Mouse (Mus musculus) liver, embryonic 12.5 days (tissue): ENCODE measurements around the gene Npw. TPM values are rescaled to one million over a fixed set of nuclear protein-coding genes. Genes with fewer than 3 reads are reported as not detected.
A peak's percentile ranks its signal among the peaks of the same experiment; 100 is the strongest.
"Not testable (repeated sequence)": the region's sequence is repeated elsewhere in the genome, so short reads cannot be mapped to it uniquely, and the experiment has no call there.

Source experiments
- ATAC-seq: fragments of 200-750 bp; cut with Nextera tagmentation; 2 replicates; pipeline ENCODE4 v1.8.0; 2017; ENCODE audit warnings: moderate number of reproducible peaks, mild to moderate bottlenecking, moderate library complexity
- H3K27ac ChIP-seq: fragments of 300-500 bp; sonication (generic); 2 replicates; pipeline ENCODE4 v1.5.1; 2016; ENCODE audit warnings: mild to moderate bottlenecking
- H3K27me3 ChIP-seq: fragments of 300-500 bp; sonication (generic); replicated peaks from 2 replicates; pipeline ENCODE4 v1.6.1; 2016; ENCODE audit warnings: mild to moderate bottlenecking, moderate library complexity
- H3K36me3 ChIP-seq: fragments of 300-500 bp; sonication (generic); 2 replicates; pipeline ENCODE4 v1.6.1; 2016; ENCODE audit warnings: mild to moderate bottlenecking, moderate library complexity
- H3K4me1 ChIP-seq: fragments of 300-500 bp; sonication (generic); 2 replicates; pipeline ENCODE4 v1.6.1; 2016
- H3K4me2 ChIP-seq: fragments of 300-500 bp; sonication (generic); 2 replicates; pipeline ENCODE4 v1.6.1; 2016; ENCODE audit warnings: mild to moderate bottlenecking, moderate library complexity
- H3K4me3 ChIP-seq: fragments of 300-500 bp; sonication (generic); 2 replicates; pipeline ENCODE4 v1.5.1; 2016; ENCODE audit warnings: mild to moderate bottlenecking, moderate library complexity
- H3K9ac ChIP-seq: fragments of 300-500 bp; sonication (generic); 2 replicates; pipeline ENCODE4 v1.6.1; 2016; ENCODE audit warnings: mild to moderate bottlenecking, moderate library complexity
- H3K9me3 ChIP-seq: fragments of 300-500 bp; sonication (generic); replicated peaks from 2 replicates; pipeline ENCODE4 v1.6.1; 2016; ENCODE audit warnings: mild to moderate bottlenecking, moderate library complexity
- WGBS: fragments of 180-500 bp; shearing (Covaris S2); methylation state at CpG from one replicate; pipeline ENCODE4 v1.1.7; 2016; ENCODE audit not compliant: insufficient replicate concordance; 5-methylcytosine and 5-hydroxymethylcytosine counted together
- polyA plus RNA-seq: library from polyadenylated mRNA; unstranded; fragments of >200 nt; fragmentation: Nextera tagmentation; extraction: Ambion mirVana; gene quantifications from 2 replicates; pipeline ENCODE4 v1.2.1, GENCODE M21; 2016

The Npw gene
- polyA plus RNA-seq, 1 experiment from 2014 or later, result 0.33 TPM

- WGBS, result 8% methylated on average over 8 of the region's 8 CpGs
- H3K4me3 ChIP-seq, result peak overlapping the region; percentile 88
Measured at GRCm38 (mm10) chr17:24670246-24670844, 12.1 kb upstream of the Npw start.

DNA sequence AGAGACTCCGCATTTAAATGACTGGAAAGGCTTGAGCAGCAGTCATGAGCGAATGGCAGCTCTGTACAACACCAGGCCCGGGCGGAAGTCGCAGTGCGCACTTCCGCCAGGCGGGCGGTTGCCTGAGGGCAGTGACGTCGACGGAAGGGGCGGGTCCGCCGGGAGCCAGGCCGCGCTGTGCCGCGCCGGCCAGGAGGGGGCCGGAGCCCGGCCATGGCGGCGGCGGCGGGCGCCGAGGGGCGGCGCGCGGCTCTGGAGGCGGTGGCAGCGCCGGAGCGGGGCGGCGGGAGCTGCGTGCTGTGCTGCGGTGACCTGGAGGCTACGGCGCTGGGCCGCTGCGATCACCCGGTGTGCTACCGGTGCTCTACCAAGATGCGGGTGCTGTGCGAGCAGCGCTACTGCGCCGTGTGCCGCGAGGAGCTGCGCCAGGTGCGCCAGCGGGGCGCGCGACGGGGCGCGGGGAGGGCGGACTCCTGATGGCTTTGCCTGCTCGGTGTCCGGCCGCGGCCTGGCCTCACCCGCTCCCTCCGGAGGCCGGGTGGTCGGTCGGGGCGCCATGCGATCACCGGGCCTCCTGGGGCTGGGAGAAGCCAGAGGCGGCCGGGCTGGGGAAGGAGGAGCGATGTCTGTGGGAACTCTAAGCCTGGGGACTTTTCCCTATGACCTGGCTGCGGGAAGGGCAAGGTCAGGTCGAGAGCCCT, 11.4 kb upstream of the Npw start, which contains the start of gene Zfp598:
Zfp598 (plus strand) TSS at position 143 of the 701 bp plus-strand sequence.
- peak within 1 kb of the TSS; percentile 88 for H3K4me3 ChIP-seq
- H3K4me2 ChIP-seq, result peak within 1 kb of the TSS; percentile 90
- H3K27ac ChIP-seq, result peak within 1 kb of the TSS; percentile 90
- ATAC-seq, result peak; percentile 99
- under 1% methylated on average over 63 of the region's 80 CpGs for WGBS
- H3K9ac ChIP-seq, result peak within 1 kb of the TSS; percentile 95
- peaks cover 55% of the 10 kb centered on the region for H3K4me1 ChIP-seq
- H3K27me3 ChIP-seq, result no peaks in the 10 kb centered on the region
- no peaks in the 10 kb centered on the region for H3K9me3 ChIP-seq
- H3K36me3 ChIP-seq, result peaks cover 15% of the 10 kb centered on the region

More at GRCm38 (mm10) chr17:24670246-24670844, 12.1 kb upstream of the Npw start:
- ATAC-seq, result no peak
- Histone ChIP-seq H3K9me3 (no peaks in the 10 kb centered on the region), H3K9ac (peak overlapping the region; percentile 95), H3K27me3 (no peaks in the 10 kb centered on the region), H3K36me3 (peaks cover 15% of the 10 kb centered on the region), H3K27ac (peak overlapping the region; percentile 90), H3K4me1 (peaks cover 58% of the 10 kb centered on the region), H3K4me2 (peak overlapping the region; percentile 90)

DNA sequence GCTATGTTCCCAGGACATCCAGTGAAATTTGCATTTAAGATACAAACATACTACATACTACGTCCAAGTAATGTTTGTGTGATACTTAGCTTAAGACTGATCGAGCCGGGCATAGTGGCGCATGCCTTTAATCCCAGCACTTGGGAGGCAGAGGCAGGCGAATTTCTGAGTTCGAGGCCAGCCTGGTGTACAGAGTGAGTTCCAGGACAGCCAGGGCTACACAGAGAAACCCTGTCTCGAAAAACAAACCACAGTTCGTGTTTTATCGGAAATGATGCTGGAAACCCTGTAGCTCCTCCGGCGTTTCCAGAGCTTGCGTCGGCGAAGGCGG, 10.9 kb upstream of the Npw start:
- peak overlapping the region; percentile 88 for H3K4me3 ChIP-seq
- 4% methylated on average over 15 of the region's 15 CpGs for WGBS
- not testable (repeated sequence) for H3K27me3 ChIP-seq, H3K9me3 ChIP-seq
- H3K4me1 ChIP-seq, result peaks cover 49% of the 10 kb centered on the region
- peak overlapping the region; percentile 95 for H3K9ac ChIP-seq
- H3K36me3 ChIP-seq, result peaks cover 15% of the 10 kb centered on the region
- H3K4me2 ChIP-seq, result peak overlapping the region; percentile 90
- ATAC-seq, result peak; percentile 21; the same call in 1 of the 2 replicates
- peak overlapping the region; percentile 90 for H3K27ac ChIP-seq

GRCm38 (mm10) chr17:24667416-24667815, 9.2 kb upstream of the Npw start:
- H3K27me3 ChIP-seq, result peaks cover 10% of the 10 kb centered on the region; the same call in 1 of the 2 replicates
- no peak overlapping the region for H3K4me3 ChIP-seq
- no peak overlapping the region for H3K27ac ChIP-seq
- H3K9me3 ChIP-seq, result no peaks in the 10 kb centered on the region
- peaks cover 32% of the 10 kb centered on the region for H3K4me1 ChIP-seq
- H3K36me3 ChIP-seq, result no peaks in the 10 kb centered on the region
- 30% methylated on average over 6 of the region's 6 CpGs for WGBS
- no peak overlapping the region for H3K4me2 ChIP-seq
- no peak overlapping the region for H3K9ac ChIP-seq
- no peak for ATAC-seq

DNA sequence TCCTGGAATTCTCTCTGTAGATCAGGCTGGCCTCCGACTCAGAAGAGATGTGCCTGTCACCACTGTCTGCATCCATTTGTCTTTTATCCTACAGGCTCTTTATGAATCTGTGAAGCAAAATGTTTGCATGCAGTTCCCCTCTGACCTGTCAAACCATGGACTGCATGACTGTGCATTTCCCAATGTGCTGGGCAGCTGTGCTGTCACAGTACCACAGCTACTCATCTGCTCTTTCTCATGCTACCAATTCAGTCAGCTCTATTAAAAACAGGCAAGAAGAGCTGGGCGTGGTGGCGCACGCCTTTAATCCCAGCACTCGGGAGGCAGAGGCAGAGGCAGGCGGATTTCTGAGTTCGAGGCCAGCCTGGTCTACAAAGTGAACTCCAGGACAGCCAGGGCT, 8.8 kb upstream of the Npw start:
- H3K9me3 ChIP-seq, H3K9ac ChIP-seq, ATAC-seq, H3K27ac ChIP-seq, H3K4me3 ChIP-seq, H3K4me2 ChIP-seq, H3K36me3 ChIP-seq: not testable (repeated sequence)
- 53% methylated on average over 7 of the region's 7 CpGs for WGBS
- H3K27me3 ChIP-seq, result peaks cover 14% of the 10 kb centered on the region
- H3K4me1 ChIP-seq, result peaks cover 28% of the 10 kb centered on the region

DNA sequence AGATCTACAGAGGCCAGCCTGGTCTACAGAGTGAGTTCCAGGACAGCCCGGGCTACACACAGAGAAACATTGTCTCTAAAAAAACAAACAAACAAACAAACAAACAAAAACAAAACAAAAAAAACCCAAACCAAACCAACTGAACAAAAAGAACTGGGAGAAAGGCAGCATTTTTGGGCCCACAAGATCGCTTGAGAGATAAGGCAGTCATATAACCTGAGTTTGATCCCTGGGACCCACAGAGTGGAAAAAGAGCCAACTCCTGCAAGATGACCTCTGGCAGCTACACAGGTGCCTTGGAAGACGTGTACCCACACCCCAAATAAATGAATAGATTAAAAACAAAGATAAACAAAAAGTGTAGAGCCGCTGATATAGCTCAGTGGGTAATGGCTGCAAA, 3.3 kb downstream of the Npw start:
- H3K27ac ChIP-seq, result no peak overlapping the region
- H3K4me2 ChIP-seq, result no peak overlapping the region
- no peak overlapping the region for H3K4me3 ChIP-seq
- peaks cover 19% of the 10 kb centered on the region for H3K4me1 ChIP-seq
- no peaks in the 10 kb centered on the region for H3K36me3 ChIP-seq
- ATAC-seq, result no peak
- no peak overlapping the region for H3K9ac ChIP-seq
- WGBS, result 57% methylated on average over 4 of the region's 4 CpGs
- no peaks in the 10 kb centered on the region for H3K9me3 ChIP-seq
- peaks cover 82% of the 10 kb centered on the region for H3K27me3 ChIP-seq

DNA sequence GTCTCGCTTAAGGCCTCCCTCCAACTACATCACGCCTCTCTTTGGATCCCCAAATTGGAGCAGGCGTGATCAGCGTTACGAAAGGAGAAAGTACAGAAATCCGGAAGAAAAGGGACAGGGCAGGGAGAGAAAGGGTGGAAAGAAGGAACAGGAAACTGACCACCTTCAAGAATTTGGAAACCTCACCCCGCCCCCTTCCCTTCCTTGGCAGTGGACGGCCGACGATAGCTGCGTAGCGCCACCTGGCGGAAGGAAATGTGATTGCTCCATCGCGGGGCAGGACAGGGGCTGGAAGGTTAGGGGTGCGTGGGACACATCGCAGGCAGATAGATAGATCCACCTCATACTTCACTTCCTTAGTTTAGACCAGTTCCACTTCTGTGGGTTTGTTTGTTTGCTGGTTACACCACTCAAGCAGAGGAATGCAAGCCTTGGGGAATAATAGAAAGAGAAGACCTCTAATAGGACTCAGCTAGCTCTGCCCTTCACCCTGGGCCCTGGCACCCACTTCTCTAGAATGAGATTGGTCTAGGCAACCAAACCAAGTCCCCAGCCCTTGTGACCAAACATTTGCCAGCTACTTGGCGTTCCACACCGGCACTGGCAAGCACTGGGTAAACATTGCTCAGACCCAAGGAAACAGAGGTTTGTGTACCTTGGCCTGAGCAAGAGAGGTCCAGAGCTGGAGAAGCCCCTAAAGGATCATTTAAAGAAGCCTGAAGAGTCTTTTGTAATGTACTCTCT, 4.1 kb downstream of the Npw start:
- H3K9ac ChIP-seq, result peak overlapping the region; percentile 9; the same call in 1 of the 2 replicates

GRCm38 (mm10) chr17:24651835-24652234, 6.4 kb downstream of the Npw start:
- Histone ChIP-seq H3K4me3 (no peak overlapping the region), H3K9me3 (no peaks in the 10 kb centered on the region), H3K27me3 (peaks cover 82% of the 10 kb centered on the region), H3K4me1 (peaks cover 22% of the 10 kb centered on the region), H3K36me3 (no peaks in the 10 kb centered on the region), H3K27ac (no peak overlapping the region), H3K9ac (no peak overlapping the region), H3K4me2 (no peak overlapping the region)
- 43% methylated on average over 3 of the region's 3 CpGs for WGBS
- ATAC-seq, result no peak

More for the DNA sequence above, 4.1 kb downstream of the Npw start:
- Histone ChIP-seq H3K4me2 (peak overlapping the region; percentile 55), H3K4me3 (peak overlapping the region; percentile 22), H3K4me1 (peaks cover 26% of the 10 kb centered on the region), H3K27me3 (peaks cover 82% of the 10 kb centered on the region), H3K9me3 (no peaks in the 10 kb centered on the region), H3K27ac (no peak overlapping the region), H3K36me3 (no peaks in the 10 kb centered on the region)
- ATAC-seq, result peak; percentile 47; the same call in 1 of the 2 replicates
- 4% methylated on average over 19 of the region's 19 CpGs for WGBS

GRCm38 (mm10) chr17:24650766-24651165, 7.5 kb downstream of the Npw start:
- Histone ChIP-seq H3K27me3 (peaks cover 73% of the 10 kb centered on the region), H3K4me1 (peaks cover 26% of the 10 kb centered on the region), H3K9ac (no peak overlapping the region), H3K9me3 (no peaks in the 10 kb centered on the region), H3K4me3 (no peak overlapping the region), H3K27ac (no peak overlapping the region), H3K36me3 (no peaks in the 10 kb centered on the region), H3K4me2 (peak overlapping the region; percentile 80; the same call in 1 of the 2 replicates)
- no peak for ATAC-seq
- 71% methylated on average over 4 of the region's 4 CpGs for WGBS

GRCm38 (mm10) chr17:24650070-24650616, 8.1 kb downstream of the Npw start, which contains the start of gene Slc9a3r2:
TSS of gene Slc9a3r2 (minus strand) at chr17:24650327.
- Histone ChIP-seq H3K4me3 (peak within 1 kb of the TSS; percentile 60), H3K27me3 (peaks cover 69% of the 10 kb centered on the region), H3K4me2 (peak within 1 kb of the TSS; percentile 80), H3K36me3 (no peaks in the 10 kb centered on the region), H3K9ac (peak within 1 kb of the TSS; percentile 61), H3K9me3 (no peaks in the 10 kb centered on the region), H3K4me1 (peaks cover 32% of the 10 kb centered on the region), H3K27ac (peak within 1 kb of the TSS; percentile 43; the same call in 1 of the 2 replicates)
- peak; percentile 46; the same call in 1 of the 2 replicates for ATAC-seq
- WGBS, result under 1% methylated on average over 39 of the region's 41 CpGs

DNA sequence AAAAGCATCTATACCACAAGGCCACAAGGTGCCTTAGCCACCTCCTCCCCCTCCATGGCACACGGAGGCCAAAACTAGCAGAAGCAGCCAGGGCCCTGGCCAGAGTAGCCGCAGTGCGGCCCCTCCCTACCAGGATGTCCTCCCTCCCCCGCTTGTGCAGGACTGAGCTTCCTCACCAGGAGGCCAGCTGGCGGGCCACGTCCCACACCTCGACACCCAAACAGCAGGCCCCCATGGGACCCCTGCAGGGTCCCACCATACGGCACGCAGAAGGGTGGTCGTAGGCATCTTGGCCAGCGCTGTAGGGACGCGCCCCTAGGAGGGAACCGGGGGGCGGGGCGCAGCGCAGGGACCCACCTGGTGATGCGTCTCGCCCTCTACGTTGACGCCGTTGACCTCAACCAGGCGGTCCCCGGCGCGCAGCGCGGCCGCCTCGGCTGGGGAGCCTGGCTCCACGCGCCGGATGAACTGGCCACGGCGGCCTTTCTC, 8.6 kb downstream of the Npw start:
- peak overlapping the region; percentile 60 for H3K4me3 ChIP-seq
- peak overlapping the region; percentile 43; the same call in 1 of the 2 replicates for H3K27ac ChIP-seq
- H3K27me3 ChIP-seq, result peaks cover 64% of the 10 kb centered on the region
- H3K9me3 ChIP-seq, result no peaks in the 10 kb centered on the region
- H3K9ac ChIP-seq, result peak overlapping the region; percentile 61
- H3K4me1 ChIP-seq, result peaks cover 37% of the 10 kb centered on the region
- 3% methylated on average over 35 of the region's 35 CpGs for WGBS
- H3K36me3 ChIP-seq, result no peaks in the 10 kb centered on the region
- H3K4me2 ChIP-seq, result peak overlapping the region; percentile 80
- ATAC-seq, result peak; percentile 14; the same call in 1 of the 2 replicates
